Mouse (Mus musculus) myocyte (in vitro differentiated cells): ENCODE measurements at regions not wholly inside any gene's neighbourhood (a gene's known extent, or its start where the extent isn't known, plus 50 kb on each side); places are given as distances from the start of the nearest gene placed in this dataset.

ENCODE experiments used
- H3K27me3 ChIP-seq: one replicate; pipeline ENCODE4 v1.6.1; 2011; ENCODE audit not compliant: control insufficient read depth, insufficient read depth, insufficient read length
- H3K36me3 ChIP-seq: one replicate; pipeline ENCODE4 v1.6.1; 2011; ENCODE audit not compliant: control insufficient read depth, insufficient read depth
- H3K4me2 ChIP-seq: one replicate; pipeline ENCODE4 v1.6.1; 2011; ENCODE audit warnings: low read depth, control low read depth
- H3K4me3 ChIP-seq: one replicate; pipeline ENCODE4 v1.5.1; 2011; ENCODE audit warnings: mild to moderate bottlenecking, control low read depth, moderate library complexity
- H3K79me2 ChIP-seq: one replicate; pipeline ENCODE4 v1.6.1; 2011; ENCODE audit not compliant: control insufficient read depth, insufficient read depth
- H3ac ChIP-seq: one replicate; pipeline ENCODE4 v1.6.1; 2011; ENCODE audit not compliant: control insufficient read depth, insufficient read length
- CEBPB ChIP-seq: IDR thresholded peaks from 2 replicates; pipeline ENCODE4 v1.6.1; 2011; ENCODE audit warnings: mild to moderate bottlenecking, moderate library complexity; ENCODE audit not compliant: poor library complexity, insufficient read depth, severe bottlenecking
- E2F4 ChIP-seq: IDR thresholded peaks from one replicate; pipeline ENCODE4 v1.6.1; 2011; ENCODE audit warnings: mild to moderate bottlenecking, control low read depth, moderate library complexity; ENCODE audit not compliant: insufficient read depth
- MAX ChIP-seq: IDR thresholded peaks from one replicate; pipeline ENCODE4 v1.6.1; 2011; ENCODE audit warnings: low read depth, mild to moderate bottlenecking, control low read depth
- MYOD1 ChIP-seq, 3 experiments: IDR thresholded peaks; one replicate each; pipeline ENCODE4 v1.6.1; 2011; ENCODE audit warnings: control low read depth in 2 of 3, low read depth in 2 of 3, mild to moderate bottlenecking in 2 of 3, moderate library complexity in 1 of 3; ENCODE audit not compliant: insufficient read length in 2 of 3, control insufficient read depth in 1 of 3
- MYOG ChIP-seq, 3 experiments: IDR thresholded peaks; one replicate each; pipeline ENCODE4 v1.6.1; 2011; ENCODE audit warnings: control low read depth in 2 of 3, low read depth in 2 of 3, mild to moderate bottlenecking in 2 of 3; ENCODE audit not compliant: insufficient read length in 2 of 3, control insufficient read depth in 1 of 3, insufficient read depth in 1 of 3
- POLR2A ChIP-seq: IDR thresholded peaks from one replicate; pipeline ENCODE4 v1.6.1; 2011; ENCODE audit warnings: low read depth, mild to moderate bottlenecking, control low read depth, moderate library complexity; ENCODE audit not compliant: insufficient read length
- POLR2AphosphoS2 ChIP-seq: IDR thresholded peaks from one replicate; pipeline ENCODE4 v1.6.1; 2011; ENCODE audit warnings: low read depth, control low read depth; ENCODE audit not compliant: insufficient read length
- REST ChIP-seq: IDR thresholded peaks from one replicate; pipeline ENCODE4 v1.6.1; 2011; ENCODE audit warnings: mild to moderate bottlenecking, control low read depth, moderate library complexity; ENCODE audit not compliant: insufficient read depth, insufficient read length
- SRF ChIP-seq: IDR thresholded peaks from one replicate; pipeline ENCODE4 v1.6.1; 2011; ENCODE audit warnings: low read depth; ENCODE audit not compliant: control insufficient read depth, insufficient read length
- TCF12 ChIP-seq: IDR thresholded peaks from one replicate; pipeline ENCODE4 v1.6.1; 2011; ENCODE audit warnings: mild to moderate bottlenecking, control low read depth; ENCODE audit not compliant: poor library complexity, insufficient read depth, severe bottlenecking
- TCF3 ChIP-seq: IDR thresholded peaks from one replicate; pipeline ENCODE4 v1.6.1; 2011; ENCODE audit warnings: low read depth, control low read depth; ENCODE audit not compliant: insufficient read length
- USF1 ChIP-seq: IDR thresholded peaks from one replicate; pipeline ENCODE4 v1.6.1; 2011; ENCODE audit warnings: low read depth, mild to moderate bottlenecking, control low read depth, moderate library complexity

DNA sequence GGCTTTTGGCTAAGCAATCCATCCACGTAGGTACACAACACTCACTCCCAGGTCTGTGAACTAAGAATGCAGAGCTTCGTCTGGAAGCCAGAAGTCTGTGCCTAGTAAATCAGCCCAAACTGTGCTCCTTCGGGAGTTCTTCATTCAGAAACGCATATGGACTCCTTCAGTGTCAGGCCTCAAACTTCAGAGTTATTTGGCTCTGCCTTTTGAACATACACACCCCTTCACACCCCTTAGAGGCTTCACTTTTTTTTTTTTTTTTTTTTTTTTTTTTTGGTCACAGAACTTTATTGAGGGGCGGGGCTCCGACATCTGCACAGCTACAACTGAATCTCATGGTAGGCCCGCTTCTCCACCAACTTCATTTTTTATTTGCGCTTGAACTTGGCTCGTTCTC, 120.1 kb upstream of the Gm37988 start:
- H3K4me2 ChIP-seq: no peak overlapping the region
- no peaks in the 10 kb centered on the region for H3K79me2 ChIP-seq
- H3ac ChIP-seq: no peak overlapping the region
- no peak for TF ChIP-seq MAX
- TF ChIP-seq TCF12: no peak
- no peak for TF ChIP-seq E2F4
- TF ChIP-seq MYOG (IDR thresholded peaks at IDR 0.05; ENCODE audit: control insufficient read depth in 1 of 3, insufficient read depth in 1 of 3, insufficient read length in 2 of 3, low read depth in 2 of 3): no peak
- TF ChIP-seq POLR2AphosphoS2: no peak
- no peak for TF ChIP-seq MYOD1 (IDR thresholded peaks at IDR 0.05; ENCODE audit: control insufficient read depth in 1 of 3, insufficient read length in 2 of 3, low read depth in 2 of 3)
- TF ChIP-seq TCF3: no peak
- TF ChIP-seq POLR2A: no peak
- no peak for TF ChIP-seq REST
- TF ChIP-seq USF1: no peak
- TF ChIP-seq CEBPB: no peak
- TF ChIP-seq SRF: no peak
- H3K27me3 ChIP-seq: no peaks in the 10 kb centered on the region
- H3K4me3 ChIP-seq: no peak overlapping the region
- no peaks in the 10 kb centered on the region for H3K36me3 ChIP-seq

- TF ChIP-seq POLR2AphosphoS2: no peak
- TF ChIP-seq POLR2A: no peak
- TF ChIP-seq USF1: no peak
- TF ChIP-seq TCF12: no peak
- Histone ChIP-seq H3K27me3 (no peaks in the 10 kb centered on the region), H3K4me2 (no peak overlapping the region), H3K36me3 (no peaks in the 10 kb centered on the region), H3K4me3 (no peak overlapping the region), H3K79me2 (no peaks in the 10 kb centered on the region), H3ac (no peak overlapping the region)
Measured at GRCm38 (mm10) chr1:4689096-4689495, 118.6 kb upstream of the Gm37988 start.

- Histone ChIP-seq H3K36me3 (no peaks in the 10 kb centered on the region), H3ac (no peak overlapping the region), H3K4me2 (no peak overlapping the region), H3K4me3 (no peak overlapping the region), H3K27me3 (no peaks in the 10 kb centered on the region), H3K79me2 (no peaks in the 10 kb centered on the region)
- TF ChIP-seq TCF12 (no peak), TCF3 (no peak), E2F4 (no peak), REST (no peak), USF1 (no peak), SRF (no peak), POLR2A (no peak), CEBPB (no peak), MAX (no peak), POLR2AphosphoS2 (no peak), MYOD1 (IDR thresholded peaks at IDR 0.05; ENCODE audit: control insufficient read depth in 1 of 3, insufficient read length in 2 of 3, low read depth in 2 of 3) (no peak), MYOG (IDR thresholded peaks at IDR 0.05; ENCODE audit: control insufficient read depth in 1 of 3, insufficient read depth in 1 of 3, insufficient read length in 2 of 3, low read depth in 2 of 3) (no peak)
Measured at GRCm38 (mm10) chr1:4703316-4703715, 104.4 kb upstream of the Gm37988 start.

GRCm38 (mm10) chr1:4706171-4706570, 101.5 kb upstream of the Gm37988 start:
- Histone ChIP-seq H3ac (no peak overlapping the region), H3K27me3 (no peaks in the 10 kb centered on the region), H3K36me3 (no peaks in the 10 kb centered on the region), H3K79me2 (no peaks in the 10 kb centered on the region), H3K4me2 (no peak overlapping the region), H3K4me3 (no peak overlapping the region)
- TF ChIP-seq CEBPB (no peak), POLR2A (no peak), MYOG (IDR thresholded peaks at IDR 0.05; ENCODE audit: control insufficient read depth in 1 of 3, insufficient read depth in 1 of 3, insufficient read length in 2 of 3, low read depth in 2 of 3) (no peak), REST (no peak), MYOD1 (IDR thresholded peaks at IDR 0.05; ENCODE audit: control insufficient read depth in 1 of 3, insufficient read length in 2 of 3, low read depth in 2 of 3) (no peak), TCF3 (no peak), E2F4 (no peak), TCF12 (no peak), SRF (no peak), USF1 (no peak), POLR2AphosphoS2 (no peak), MAX (no peak)

- no peak overlapping the region for H3ac ChIP-seq
- H3K36me3 ChIP-seq: no peaks in the 10 kb centered on the region
- no peaks in the 10 kb centered on the region for H3K27me3 ChIP-seq
- no peak overlapping the region for H3K4me3 ChIP-seq
- TF ChIP-seq USF1 (no peak), SRF (no peak), TCF3 (no peak), CEBPB (no peak), POLR2AphosphoS2 (no peak), MYOD1 (IDR thresholded peaks at IDR 0.05; ENCODE audit: control insufficient read depth in 1 of 3, insufficient read length in 2 of 3, low read depth in 2 of 3) (no peak), MYOG (IDR thresholded peaks at IDR 0.05; ENCODE audit: control insufficient read depth in 1 of 3, insufficient read depth in 1 of 3, insufficient read length in 2 of 3, low read depth in 2 of 3) (no peak), E2F4 (no peak), TCF12 (no peak), MAX (no peak), REST (no peak), POLR2A (no peak)
- H3K79me2 ChIP-seq: no peaks in the 10 kb centered on the region
- no peak overlapping the region for H3K4me2 ChIP-seq
Measured at GRCm38 (mm10) chr1:4722333-4722931, 85.3 kb upstream of the Gm37988 start.
